Mouse (Mus musculus) small intestine, adult 2 months (tissue): ENCODE data around the gene Nfu1. TPM values are rescaled to one million over a fixed set of nuclear protein-coding genes. Genes with fewer than 3 reads are reported as not detected.

Source experiments
- H3K27ac ChIP-seq: fragments of 200-500 bp; 2 replicates; pipeline ENCODE4 v1.5.1; 2012; ENCODE audit warnings: low read depth, low read length, control low read depth, inconsistent platforms; ENCODE audit not compliant: insufficient read depth
- H3K27me3 ChIP-seq: fragments of 200-500 bp; 2 replicates; pipeline ENCODE4 v1.6.1; 2012; ENCODE audit warnings: mild to moderate bottlenecking, moderate library complexity, low read length, inconsistent platforms; ENCODE audit not compliant: control insufficient read depth, insufficient read depth
- H3K36me3 ChIP-seq: fragments of 200-500 bp; 2 replicates; pipeline ENCODE4 v1.6.1; 2012; ENCODE audit warnings: mild to moderate bottlenecking, low read length, control low read depth, inconsistent platforms; ENCODE audit not compliant: control insufficient read depth, insufficient read depth
- H3K4me1 ChIP-seq: fragments of 200-500 bp; 2 replicates; pipeline ENCODE4 v1.6.1; 2012; ENCODE audit warnings: low read length, inconsistent platforms, mixed read lengths; ENCODE audit not compliant: control insufficient read depth, insufficient read depth, insufficient read length
- H3K4me3 ChIP-seq: fragments of 200-500 bp; 2 replicates; pipeline ENCODE4 v1.5.1; 2012; ENCODE audit warnings: low read depth, mild to moderate bottlenecking, control low read depth, inconsistent platforms, low read length, moderate library complexity
- CTCF ChIP-seq: fragments of 200-500 bp; IDR thresholded peaks from 2 replicates; pipeline ENCODE4 v1.5.1; 2012; ENCODE audit warnings: low read depth, mild to moderate bottlenecking, control low read depth, inconsistent platforms, low read length, moderate library complexity, mixed read lengths; ENCODE audit not compliant: insufficient replicate concordance, insufficient read length; ENCODE audit errors: extremely low read depth
- POLR2A ChIP-seq: fragments of 200-500 bp; IDR thresholded peaks from 2 replicates; pipeline ENCODE4 v1.6.1; 2012; ENCODE audit warnings: low read depth, mild to moderate bottlenecking, control low read depth, inconsistent platforms, low read length, moderate library complexity
- WGBS: fragments of 180-500 bp; shearing (Covaris S2); methylation state at CpG from one replicate; pipeline ENCODE4 v1.1.7; 2018; 5-methylcytosine and 5-hydroxymethylcytosine counted together
- polyA plus RNA-seq: library from polyadenylated mRNA; depleted of rRNA; stranded (reverse); fragments of >200 nt; gene quantifications from 2 replicates; pipeline ENCODE4 v1.2.3, GENCODE M21; 2012; rRNA removed

Gene Nfu1
- polyA plus RNA-seq, 1 experiment = 36.3 TPM

DNA sequence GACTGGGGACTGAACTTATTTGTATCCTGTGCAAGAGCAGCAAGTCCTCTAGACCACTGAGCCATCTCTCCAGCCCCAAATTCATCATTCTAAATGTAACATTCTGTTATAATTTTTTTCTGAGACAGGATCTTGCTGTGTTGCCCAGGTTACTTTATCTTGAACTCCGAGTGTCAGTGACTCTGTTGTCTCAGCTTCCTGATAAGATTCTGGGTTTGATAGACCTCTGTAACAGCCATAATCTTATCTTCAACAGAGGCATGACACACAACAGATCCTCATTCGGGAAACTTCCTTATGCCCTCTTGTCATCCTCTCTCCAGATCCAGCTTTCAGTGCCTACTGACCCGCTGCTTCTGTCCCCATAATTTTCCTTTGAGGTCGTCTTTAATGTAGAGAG lies 63.7 kb downstream of the Nfu1 start:
- WGBS = 51% methylated on average over 4 of the region's 4 CpGs
- peaks cover 13% of the 10 kb centered on the region; the same call in 1 of the 2 replicates for H3K4me1 ChIP-seq
- no peak overlapping the region for H3K27ac ChIP-seq
- H3K4me3 ChIP-seq = no peak overlapping the region
- peaks cover 67% of the 10 kb centered on the region for H3K36me3 ChIP-seq
- TF ChIP-seq CTCF = no peak
- TF ChIP-seq POLR2A = no peak
- H3K27me3 ChIP-seq = no peaks in the 10 kb centered on the region

DNA sequence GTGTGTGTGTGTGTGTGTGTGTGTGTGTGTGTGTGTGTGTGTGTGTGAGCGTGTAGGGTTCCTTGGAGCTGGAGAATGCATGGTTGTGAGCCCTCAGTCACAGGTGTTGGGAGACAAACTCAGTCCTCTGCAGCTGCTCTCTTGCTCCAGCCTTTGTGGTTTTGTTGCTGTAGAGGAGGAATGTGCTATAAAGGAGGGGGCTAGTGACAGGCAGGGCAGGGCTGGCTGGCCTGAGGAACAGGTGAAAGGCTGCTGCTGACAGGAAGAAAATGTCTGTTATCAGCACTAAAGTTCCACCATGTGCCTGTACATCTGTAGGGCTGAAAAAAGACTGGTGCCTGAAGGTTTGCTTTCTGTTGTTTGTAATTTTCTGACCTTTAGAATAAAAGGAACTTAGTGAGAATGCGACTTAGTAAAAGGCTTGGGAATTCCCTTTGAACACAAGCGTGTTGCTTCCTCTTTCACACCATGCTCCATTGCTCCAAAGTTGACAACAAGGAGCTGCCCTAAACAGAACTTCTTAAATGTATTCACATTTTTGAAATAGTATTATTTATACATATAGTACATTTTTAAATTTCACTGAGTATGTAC lies 66.2 kb downstream of the Nfu1 start:
- Histone ChIP-seq H3K36me3 (peaks cover 68% of the 10 kb centered on the region), H3K4me1 (peaks cover 4% of the 10 kb centered on the region; the same call in 1 of the 2 replicates), H3K4me3 (no peak overlapping the region), H3K27ac (no peak overlapping the region), H3K27me3 (no peaks in the 10 kb centered on the region)
- 73% methylated on average over 3 of the region's 3 CpGs for WGBS
- TF ChIP-seq CTCF = no peak
- no peak for TF ChIP-seq POLR2A

Other genes with a start within 250 kb of the Nfu1 start
- 89.9 and 634 TPM in 2 replicates for gene Anxa4, start 215.7 kb upstream of the Nfu1 start, polyA plus RNA-seq
- gene Aak1, start 159.7 kb upstream of the Nfu1 start, polyA plus RNA-seq = 10.5 and 22.8 TPM in 2 replicates
- gene Gfpt1, start 33.6 kb downstream of the Nfu1 start, polyA plus RNA-seq = 9.1 and 16.0 TPM in 2 replicates
- 2.8 and 4.2 TPM in 2 replicates for gene D6Ertd527e, start 95.5 kb downstream of the Nfu1 start, polyA plus RNA-seq